Mouse (Mus musculus): ENCODE measurements around the gene Ltc4s.

The Ltc4s gene

DNA sequence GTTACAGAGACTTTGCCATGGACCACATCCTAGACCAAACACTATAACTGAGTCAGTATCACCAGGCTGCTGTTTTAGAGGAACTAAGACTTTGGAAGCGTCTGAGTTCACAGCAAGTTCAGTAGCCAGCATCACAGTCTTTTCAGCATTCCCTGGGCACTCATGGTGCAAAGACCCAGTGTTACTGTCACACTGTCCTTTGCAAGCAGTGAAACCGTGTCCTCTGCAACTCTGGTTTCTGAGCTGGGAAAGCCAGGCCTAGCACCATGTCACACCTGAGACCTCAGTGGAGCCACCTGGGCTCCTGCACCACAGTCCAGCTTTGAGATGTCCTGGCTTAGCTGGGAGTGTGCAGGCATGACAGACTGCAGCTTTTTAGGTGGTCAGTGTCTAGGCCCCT is 39.5 kb downstream of the Ltc4s start:
- DNase-seq (ENCODE audit: low read depth), result no peak

DNA sequence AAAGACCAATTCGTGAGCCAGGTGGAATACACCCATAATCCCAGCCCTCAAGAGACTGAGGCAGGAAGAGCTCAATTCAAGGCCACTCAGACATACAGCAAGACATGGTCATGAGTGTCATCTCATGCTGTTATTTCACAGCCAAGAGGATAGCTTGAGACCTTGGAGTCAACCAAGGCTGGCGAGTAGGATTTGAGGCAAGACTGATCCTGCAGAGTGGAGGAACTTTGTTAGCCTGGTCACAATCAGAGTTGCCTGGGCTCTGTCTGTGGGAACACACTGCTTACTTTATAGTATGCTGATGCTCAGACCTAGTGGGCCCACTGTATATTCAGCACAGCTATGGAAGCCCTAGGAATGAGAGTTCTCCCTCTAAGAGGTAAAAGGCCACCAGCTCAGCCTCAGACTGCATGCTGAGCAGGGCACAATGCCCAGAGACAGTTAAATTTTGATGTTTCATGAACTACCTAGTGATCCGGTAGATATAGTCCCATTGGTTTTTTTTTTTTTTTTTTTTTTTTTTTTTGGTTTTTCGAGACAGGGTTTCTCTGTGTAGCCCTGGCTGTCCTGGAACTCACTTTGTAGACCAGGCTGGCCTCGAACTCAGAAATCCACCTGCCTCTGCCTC is 40.1 kb downstream of the Ltc4s start:
- no peak for DNase-seq (ENCODE audit: low read depth)

DNA sequence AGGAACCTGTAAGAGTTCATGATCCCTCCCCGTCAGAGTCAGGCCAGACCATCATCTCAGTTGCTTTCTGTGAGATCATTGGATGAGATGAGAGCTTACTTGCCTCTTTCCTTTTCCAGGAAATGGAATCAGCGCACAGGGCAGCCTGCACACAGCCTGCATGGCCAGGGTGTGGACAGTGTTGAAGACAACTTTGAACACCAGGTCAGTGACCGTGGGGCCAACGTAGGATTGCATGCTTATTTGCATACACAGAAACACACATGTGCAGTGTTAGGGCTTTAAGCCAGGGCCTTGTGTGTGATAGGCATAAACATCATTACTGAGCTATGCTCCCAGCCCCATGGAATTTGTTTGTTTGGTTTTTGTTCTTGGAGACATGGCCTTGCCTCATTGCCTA is 40.9 kb downstream of the Ltc4s start:
- no peak for DNase-seq (ENCODE audit: low read depth)

DNA sequence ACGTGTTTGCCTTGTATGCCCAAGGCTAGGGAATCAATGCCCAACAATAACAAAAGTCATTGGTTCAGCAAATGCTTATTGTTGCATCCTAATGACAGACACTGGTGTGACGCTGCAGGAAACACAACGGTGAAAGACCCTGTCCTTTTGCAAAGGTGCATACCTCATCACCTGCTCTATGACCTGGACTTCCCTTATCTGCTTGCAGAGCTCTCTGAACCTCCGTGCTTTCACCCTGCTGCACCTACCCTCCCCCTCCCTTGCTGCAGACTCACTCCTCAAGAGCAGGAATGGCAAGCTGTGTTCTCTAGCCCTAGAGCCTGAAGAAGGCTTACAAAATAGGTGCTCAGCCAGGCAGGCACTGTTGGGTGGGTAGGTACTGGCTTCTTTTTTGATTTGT is 43.6 kb downstream of the Ltc4s start:
- DNase-seq (ENCODE audit: low read depth), result no peak

DNA sequence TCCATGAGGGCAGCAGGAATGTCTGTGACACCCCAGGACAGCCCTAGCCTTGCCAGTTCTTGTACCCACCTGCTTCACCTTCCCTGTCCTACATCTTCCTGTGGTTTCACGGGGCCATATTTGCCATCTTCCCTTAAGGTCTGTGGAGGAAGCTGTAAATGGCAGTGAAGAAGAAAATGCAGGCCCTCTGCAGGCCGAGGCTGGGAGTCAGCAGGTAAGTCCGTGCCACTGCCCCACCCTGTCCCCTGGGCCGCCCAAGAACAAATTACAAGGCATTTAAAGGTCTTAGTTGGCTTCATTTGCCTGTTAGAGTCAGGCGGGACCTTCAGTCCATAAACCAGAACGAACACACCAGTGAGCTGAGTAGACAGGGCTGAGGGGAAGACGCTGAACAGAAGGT is 44.3 kb downstream of the Ltc4s start:
- no peak for DNase-seq (ENCODE audit: low read depth)

DNA sequence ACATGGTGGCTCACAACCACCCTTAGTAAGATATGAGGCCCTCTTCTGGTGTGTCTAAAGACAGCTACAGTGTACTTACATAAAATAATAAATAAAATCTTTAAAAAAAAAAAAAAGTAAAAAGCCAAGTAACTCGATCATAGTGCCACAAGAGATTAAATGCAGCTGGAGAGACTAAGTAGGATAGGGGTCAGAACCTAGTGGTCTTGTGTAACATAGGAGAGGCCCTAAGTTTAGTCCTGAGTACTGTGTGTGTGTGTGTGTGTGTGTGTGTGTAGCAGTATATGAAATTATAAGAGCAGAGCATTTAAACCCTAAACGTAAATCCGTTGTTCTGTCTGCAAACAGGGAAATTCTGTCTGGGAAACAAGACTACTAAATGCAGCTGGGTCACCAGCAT is 46.1 kb downstream of the Ltc4s start:
- DNase-seq (ENCODE audit: low read depth), result no peak

DNA sequence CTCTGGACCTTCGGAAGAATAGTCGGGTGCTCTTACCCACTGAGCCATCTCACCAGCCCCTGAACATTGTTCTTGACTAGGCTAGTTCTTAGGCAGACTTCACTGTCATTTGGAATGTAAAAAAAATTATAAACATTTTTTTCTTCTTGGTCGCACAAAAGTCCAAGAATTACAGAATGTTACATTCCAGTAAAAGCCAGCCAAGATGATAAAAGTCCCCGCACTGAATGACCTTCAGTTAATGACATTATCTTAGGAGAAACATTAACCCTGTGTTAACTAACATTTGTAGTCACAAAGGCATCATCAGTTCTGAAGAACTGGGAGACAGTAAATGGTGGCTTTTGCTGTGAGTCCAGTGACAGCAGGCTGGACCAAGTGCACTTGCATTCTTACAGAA is 48.1 kb downstream of the Ltc4s start:
- DNase-seq (ENCODE audit: low read depth), result no peak

DNA sequence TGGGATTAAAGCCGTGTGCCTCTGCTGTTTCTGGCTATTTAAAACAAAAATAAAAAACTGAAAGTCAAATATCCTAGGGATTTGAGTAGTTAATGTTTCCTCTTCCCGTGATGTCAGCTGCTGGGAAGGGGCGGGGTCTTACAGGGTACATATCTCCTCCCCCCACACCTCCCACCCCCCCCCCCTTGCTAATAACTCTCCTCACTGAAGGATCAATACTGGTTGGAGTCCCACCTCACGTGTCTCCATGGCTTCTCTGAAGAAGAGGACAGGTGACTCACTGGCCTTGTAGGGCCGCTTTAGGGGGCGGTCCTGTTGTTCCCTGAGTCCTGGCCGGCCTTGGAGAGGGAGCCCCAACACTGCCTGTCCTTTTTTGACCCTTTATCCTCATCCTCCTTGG is 49.7 kb downstream of the Ltc4s start:
- no peak for DNase-seq (ENCODE audit: low read depth)

All from c-Kit-positive CD71-positive TER-119-negative erythroid progenitor cells, embryonic 14.5 days (primary cell).